Mouse (Mus musculus): Measurements from ENCODE around the gene Gramd4. TPM values are rescaled to one million over a fixed set of nuclear protein-coding genes. Genes with fewer than 3 reads are reported as not detected.
"Not testable (repeated sequence)": the region's sequence is repeated elsewhere in the genome, so short reads cannot be mapped to it uniquely, and the experiment has no call there.

Gene Gramd4
- polyA plus RNA-seq, 1 experiment: 25.1 TPM

- TF ChIP-seq CTCF (IDR thresholded peaks at IDR 0.05; ENCODE audit: extremely low read depth, insufficient read length, insufficient replicate concordance, low read depth, low read length) (no peak), POLR2A (IDR thresholded peaks at IDR 0.05; ENCODE audit: low read depth, low read length) (no peak)
- H3K27ac ChIP-seq (ENCODE audit: insufficient read depth, low read depth, low read length): peak overlapping the region; percentile 23
- peaks cover 63% of the 10 kb centered on the region for H3K4me1 ChIP-seq (ENCODE audit: control insufficient read depth, insufficient read depth, insufficient read length, low read length)
- WGBS: 37% methylated on average over 3 of the region's 3 CpGs
- no peak overlapping the region for H3K4me3 ChIP-seq (ENCODE audit: low read depth, low read length)
- no peaks in the 10 kb centered on the region for H3K27me3 ChIP-seq (ENCODE audit: control insufficient read depth, insufficient read depth, low read length)
- no peaks in the 10 kb centered on the region for H3K36me3 ChIP-seq (ENCODE audit: control insufficient read depth, insufficient read depth, low read length)
These were observed 118.0 kb downstream of the Gramd4 start for GRCm38 (mm10) chr15:86175253-86176050.

- TF ChIP-seq POLR2A (IDR thresholded peaks at IDR 0.05; ENCODE audit: low read depth, low read length): no peak
- H3K4me3 ChIP-seq (ENCODE audit: low read depth, low read length): no peak overlapping the region
- WGBS: 64% methylated on average over 10 of the region's 10 CpGs
- peaks cover 65% of the 10 kb centered on the region for H3K4me1 ChIP-seq (ENCODE audit: control insufficient read depth, insufficient read depth, insufficient read length, low read length)
- no peaks in the 10 kb centered on the region for H3K36me3 ChIP-seq (ENCODE audit: control insufficient read depth, insufficient read depth, low read length)
- H3K27me3 ChIP-seq (ENCODE audit: control insufficient read depth, insufficient read depth, low read length): no peaks in the 10 kb centered on the region
- no peak overlapping the region for H3K27ac ChIP-seq (ENCODE audit: insufficient read depth, low read depth, low read length)
These were observed 118.7 kb downstream of the Gramd4 start for GRCm38 (mm10) chr15:86176166-86176565.

GRCm38 (mm10) chr15:86176771-86177702 is 119.5 kb downstream of the Gramd4 start:
- H3K27me3 ChIP-seq (ENCODE audit: control insufficient read depth, insufficient read depth, low read length): no peaks in the 10 kb centered on the region
- no peak overlapping the region for H3K4me3 ChIP-seq (ENCODE audit: low read depth, low read length)
- no peak for TF ChIP-seq POLR2A (IDR thresholded peaks at IDR 0.05; ENCODE audit: low read depth, low read length)
- TF ChIP-seq CTCF (IDR thresholded peaks at IDR 0.05; ENCODE audit: extremely low read depth, insufficient read length, insufficient replicate concordance, low read depth, low read length): no peak
- peak overlapping the region; percentile 28; the same call in 1 of the 2 replicates for H3K27ac ChIP-seq (ENCODE audit: insufficient read depth, low read depth, low read length)
- peaks cover 71% of the 10 kb centered on the region for H3K4me1 ChIP-seq (ENCODE audit: control insufficient read depth, insufficient read depth, insufficient read length, low read length)
- no peaks in the 10 kb centered on the region for H3K36me3 ChIP-seq (ENCODE audit: control insufficient read depth, insufficient read depth, low read length)
- WGBS: 22% methylated on average over 22 of the region's 22 CpGs

DNA sequence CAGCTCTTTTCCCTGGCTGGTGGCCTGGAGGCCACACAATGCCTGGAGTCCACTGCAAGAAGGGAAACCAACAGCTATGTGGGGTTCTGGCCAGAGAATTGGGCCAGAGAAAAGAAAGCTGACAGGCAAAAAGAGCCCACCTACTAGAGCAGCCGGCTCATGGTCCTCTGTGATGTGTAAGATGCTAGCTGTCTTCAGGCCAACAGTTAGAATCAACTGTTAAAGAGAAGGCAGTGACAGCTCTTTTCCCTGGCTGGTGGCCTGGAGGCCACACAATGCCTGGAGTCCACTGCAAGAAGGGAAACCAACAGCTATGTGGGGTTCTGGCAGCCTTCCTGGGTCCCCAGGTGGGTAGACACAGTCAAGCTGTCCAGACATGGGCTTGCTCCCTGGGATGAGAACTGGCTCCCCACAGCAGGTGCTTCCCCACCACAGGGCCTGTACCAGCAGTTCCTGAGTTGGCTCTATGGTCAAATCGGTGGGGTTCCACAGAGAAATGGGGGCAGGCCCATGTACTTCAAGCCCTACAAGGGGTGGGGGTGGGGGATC is 120.3 kb downstream of the Gramd4 start:
- peaks cover 69% of the 10 kb centered on the region for H3K4me1 ChIP-seq (ENCODE audit: control insufficient read depth, insufficient read depth, insufficient read length, low read length)
- WGBS: 58% methylated on average over 2 of the region's 2 CpGs
- not testable (repeated sequence) for H3K4me3 ChIP-seq (ENCODE audit: low read depth, low read length)

GRCm38 (mm10) chr15:86178594-86178993 is 121.1 kb downstream of the Gramd4 start:
- Histone ChIP-seq H3K4me3 (ENCODE audit: low read depth, low read length) (no peak overlapping the region), H3K27ac (ENCODE audit: insufficient read depth, low read depth, low read length) (peak overlapping the region; percentile 19; the same call in 1 of the 2 replicates), H3K4me1 (ENCODE audit: control insufficient read depth, insufficient read depth, insufficient read length, low read length) (peaks cover 66% of the 10 kb centered on the region), H3K27me3 (ENCODE audit: control insufficient read depth, insufficient read depth, low read length) (no peaks in the 10 kb centered on the region), H3K36me3 (ENCODE audit: control insufficient read depth, insufficient read depth, low read length) (no peaks in the 10 kb centered on the region)
- TF ChIP-seq CTCF (IDR thresholded peaks at IDR 0.05; ENCODE audit: extremely low read depth, insufficient read length, insufficient replicate concordance, low read depth, low read length) (no peak), POLR2A (IDR thresholded peaks at IDR 0.05; ENCODE audit: low read depth, low read length) (no peak)
- WGBS: 90% methylated on average over 6 of the region's 6 CpGs

More for the DNA sequence above, 120.3 kb downstream of the Gramd4 start:
- H3K27ac ChIP-seq (ENCODE audit: insufficient read depth, low read depth, low read length); H3K36me3 ChIP-seq (ENCODE audit: control insufficient read depth, insufficient read depth, low read length); H3K27me3 ChIP-seq (ENCODE audit: control insufficient read depth, insufficient read depth, low read length): not testable (repeated sequence)

GRCm38 (mm10) chr15:86180427-86180826 is 122.9 kb downstream of the Gramd4 start:
- WGBS: 13% methylated on average over 4 of the region's 4 CpGs
- no peaks in the 10 kb centered on the region for H3K27me3 ChIP-seq (ENCODE audit: control insufficient read depth, insufficient read depth, low read length)
- no peak for TF ChIP-seq CTCF (IDR thresholded peaks at IDR 0.05; ENCODE audit: extremely low read depth, insufficient read length, insufficient replicate concordance, low read depth, low read length)
- peak overlapping the region; percentile 67 for H3K27ac ChIP-seq (ENCODE audit: insufficient read depth, low read depth, low read length)
- H3K4me1 ChIP-seq (ENCODE audit: control insufficient read depth, insufficient read depth, insufficient read length, low read length): peaks cover 54% of the 10 kb centered on the region
- H3K4me3 ChIP-seq (ENCODE audit: low read depth, low read length): no peak overlapping the region
- no peaks in the 10 kb centered on the region for H3K36me3 ChIP-seq (ENCODE audit: control insufficient read depth, insufficient read depth, low read length)

DNA sequence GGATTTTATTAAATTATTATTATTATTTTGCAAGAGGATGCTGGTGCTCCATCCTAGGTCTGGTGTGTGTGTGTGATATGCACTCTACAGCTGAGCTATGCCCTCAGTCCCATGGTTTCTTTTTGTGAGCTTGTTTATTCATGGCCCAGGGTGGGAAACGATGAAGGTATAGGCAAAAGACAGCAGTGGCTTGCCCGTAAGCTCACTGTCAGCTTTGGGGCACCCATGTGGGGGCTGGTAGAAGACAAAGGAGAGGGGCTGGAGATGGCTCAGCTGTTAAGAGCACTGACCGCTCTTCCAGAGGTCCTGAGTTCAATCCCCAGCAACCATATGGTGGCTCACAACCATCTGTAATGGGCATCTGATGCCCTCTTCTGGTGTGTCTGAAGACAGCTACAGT is 123.8 kb downstream of the Gramd4 start:
- Histone ChIP-seq H3K27ac (ENCODE audit: insufficient read depth, low read depth, low read length) (peak overlapping the region; percentile 64), H3K4me1 (ENCODE audit: control insufficient read depth, insufficient read depth, insufficient read length, low read length) (peaks cover 52% of the 10 kb centered on the region)
- H3K36me3 ChIP-seq (ENCODE audit: control insufficient read depth, insufficient read depth, low read length); H3K27me3 ChIP-seq (ENCODE audit: control insufficient read depth, insufficient read depth, low read length); H3K4me3 ChIP-seq (ENCODE audit: low read depth, low read length): not testable (repeated sequence)
- 92% methylated on average over 3 of the region's 3 CpGs for WGBS

All from small intestine, adult 2 months (tissue).